Mouse (Mus musculus) kidney, adult 2 months (tissue): ENCODE measurements around the gene Slain2.

ENCODE experiments used
- CTCF ChIP-seq: fragments of 200-500 bp; conservative IDR thresholded peaks from 2 replicates; pipeline ENCODE4 v1.5.1; 2011; ENCODE audit warnings: low read depth, mild to moderate bottlenecking, control low read depth, low read length, moderate library complexity, mixed read lengths; ENCODE audit not compliant: insufficient read depth, insufficient read length
- POLR2A ChIP-seq: fragments of 200-500 bp; IDR thresholded peaks from one replicate; pipeline ENCODE4 v1.6.1; 2011; ENCODE audit warnings: low read depth, low read length, control low read depth

DNA sequence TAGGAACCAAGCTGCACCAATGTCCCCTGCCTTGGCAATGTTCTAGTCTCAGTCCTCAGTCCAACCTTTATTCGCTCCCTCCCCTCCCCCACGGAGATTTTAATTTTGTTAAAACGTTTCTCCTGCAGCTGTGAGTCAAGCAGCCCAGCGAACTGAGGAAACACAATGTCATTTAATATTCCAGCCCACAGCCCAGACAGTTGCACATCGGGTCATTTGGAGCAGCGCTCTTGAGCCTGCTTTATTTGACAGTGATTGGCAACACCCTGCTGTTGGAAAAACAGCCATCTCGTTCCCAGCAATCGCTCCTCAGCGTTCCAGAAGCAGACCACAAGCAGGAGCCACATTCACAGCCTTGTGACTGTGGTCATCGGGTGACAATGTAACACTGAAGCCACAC, 81.3 kb downstream of the Slain2 start:
- no peak for TF ChIP-seq CTCF
- TF ChIP-seq POLR2A: no peak
